Mouse (Mus musculus): ENCODE data around the gene Tbcb. TPM values are rescaled to one million over a fixed set of nuclear protein-coding genes. Genes with fewer than 3 reads are reported as not detected.
A peak's percentile ranks its signal among the peaks of the same experiment; 100 is the strongest.

Tbcb gene
- polyA plus RNA-seq, 1 experiment, result 83.3 TPM

DNA sequence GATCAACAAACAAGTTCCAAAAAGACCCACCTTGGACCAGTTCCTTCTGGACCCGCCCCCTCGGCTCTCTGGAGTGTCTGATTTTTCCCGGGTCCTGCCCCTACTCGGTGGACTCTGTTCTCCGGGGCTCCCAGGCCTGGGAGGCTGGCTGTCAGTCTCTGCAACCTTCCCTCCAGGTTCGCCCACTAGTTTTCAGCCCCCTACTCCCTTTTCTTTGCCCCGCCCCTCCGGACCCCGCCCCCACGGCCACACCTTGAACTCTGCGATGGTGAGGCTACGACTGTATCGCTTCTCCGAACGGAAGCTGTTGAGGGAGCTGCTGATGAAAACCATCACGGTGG lies 774 bp downstream of the Tbcb start:
- Histone ChIP-seq H3K27ac (ENCODE audit: insufficient read depth, low read depth, low read length) (no peak overlapping the region), H3K4me3 (ENCODE audit: insufficient read depth, low read length) (peak overlapping the region; percentile 78), H3K4me1 (ENCODE audit: control insufficient read depth, insufficient read depth, low read length) (0 out of 2 replicates have a peak, but pooled peaks cover 4% of the 10 kb centered on the region)
- TF ChIP-seq POLR2A (IDR thresholded peaks at IDR 0.05; ENCODE audit: borderline replicate concordance, low read depth, low read length), result no peak

GRCm38 (mm10) chr7:30224206-30224605 lies 7.9 kb downstream of the Tbcb start:
- TF ChIP-seq POLR2A (IDR thresholded peaks at IDR 0.05; ENCODE audit: borderline replicate concordance, low read depth, low read length) (no peak), CTCF (IDR thresholded peaks at IDR 0.05; ENCODE audit: low read depth, low read length) (no peak)
- Histone ChIP-seq H3K27ac (ENCODE audit: insufficient read depth, low read depth, low read length) (no peak overlapping the region), H3K4me3 (ENCODE audit: insufficient read depth, low read length) (no peak overlapping the region), H3K4me1 (ENCODE audit: control insufficient read depth, insufficient read depth, low read length) (peaks cover 7% of the 10 kb centered on the region)

GRCm38 (mm10) chr7:30222205-30222604 lies 9.9 kb downstream of the Tbcb start:
- Histone ChIP-seq H3K27ac (ENCODE audit: insufficient read depth, low read depth, low read length) (no peak overlapping the region), H3K4me3 (ENCODE audit: insufficient read depth, low read length) (no peak overlapping the region), H3K4me1 (ENCODE audit: control insufficient read depth, insufficient read depth, low read length) (peaks cover 12% of the 10 kb centered on the region)
- TF ChIP-seq POLR2A (IDR thresholded peaks at IDR 0.05; ENCODE audit: borderline replicate concordance, low read depth, low read length) (no peak), CTCF (IDR thresholded peaks at IDR 0.05; ENCODE audit: low read depth, low read length) (no peak)

GRCm38 (mm10) chr7:30221433-30221832 lies 10.6 kb downstream of the Tbcb start:
- TF ChIP-seq CTCF (IDR thresholded peaks at IDR 0.05; ENCODE audit: low read depth, low read length) (no peak), POLR2A (IDR thresholded peaks at IDR 0.05; ENCODE audit: borderline replicate concordance, low read depth, low read length) (no peak)
- Histone ChIP-seq H3K4me3 (ENCODE audit: insufficient read depth, low read length) (no peak overlapping the region), H3K4me1 (ENCODE audit: control insufficient read depth, insufficient read depth, low read length) (peaks cover 13% of the 10 kb centered on the region), H3K27ac (ENCODE audit: insufficient read depth, low read depth, low read length) (no peak overlapping the region)

DNA sequence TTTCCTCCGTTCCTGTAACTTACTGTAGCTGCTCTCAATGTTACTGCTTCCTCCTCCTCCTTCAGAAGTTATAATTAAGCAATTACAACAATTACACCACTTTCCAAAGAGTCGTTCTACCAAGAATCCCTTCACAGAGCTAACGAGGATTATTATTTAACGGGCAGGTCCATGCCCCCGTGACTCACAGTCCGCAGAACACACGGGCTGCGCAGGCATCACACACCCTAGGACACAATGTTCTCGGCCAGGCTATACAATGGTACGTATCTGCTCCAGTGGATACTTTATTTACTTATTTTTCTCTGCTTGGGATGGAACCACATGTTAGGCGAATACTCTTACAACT lies 12.1 kb downstream of the Tbcb start:
- Histone ChIP-seq H3K4me3 (ENCODE audit: insufficient read depth, low read length) (peak overlapping the region; percentile 36; the same call in 1 of the 2 replicates), H3K27ac (ENCODE audit: insufficient read depth, low read depth, low read length) (no peak overlapping the region), H3K4me1 (ENCODE audit: control insufficient read depth, insufficient read depth, low read length) (peaks cover 13% of the 10 kb centered on the region)
- TF ChIP-seq CTCF (IDR thresholded peaks at IDR 0.05; ENCODE audit: low read depth, low read length), result no peak
- TF ChIP-seq POLR2A (IDR thresholded peaks at IDR 0.05; ENCODE audit: borderline replicate concordance, low read depth, low read length), result no peak

DNA sequence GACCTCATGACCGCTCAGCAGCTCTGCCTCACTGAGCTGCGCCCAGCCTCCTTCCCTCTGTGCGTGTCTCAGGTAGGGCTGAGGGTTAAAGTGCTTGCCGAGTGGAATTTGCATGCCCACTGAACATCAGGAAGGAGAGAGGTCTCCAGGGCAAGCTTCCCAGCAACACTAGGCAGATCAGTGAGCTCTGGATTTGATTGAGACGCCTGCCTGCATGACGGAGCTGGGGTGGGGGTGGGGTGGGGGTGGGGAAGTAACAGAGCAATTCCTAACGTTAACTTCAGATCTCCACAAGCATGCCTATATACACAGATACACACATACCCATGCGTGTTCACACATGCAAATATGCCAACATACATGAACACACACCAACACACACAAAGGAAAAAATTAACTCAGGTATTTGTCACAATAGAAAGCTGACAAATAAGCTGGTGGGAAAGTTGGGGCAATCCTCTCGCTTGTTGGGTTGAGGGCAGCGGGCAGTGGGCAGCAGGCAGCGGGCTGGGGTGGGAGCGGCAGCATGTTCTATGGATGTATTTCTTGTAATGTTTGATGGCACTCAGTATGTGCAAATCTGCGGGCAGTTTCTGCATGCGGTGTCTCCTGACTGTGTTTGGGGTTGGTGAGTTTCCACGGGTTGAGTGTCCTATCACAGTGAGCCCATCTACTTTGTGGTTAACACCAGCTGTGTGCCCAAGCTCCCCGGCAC lies 12.6 kb downstream of the Tbcb start:
- TF ChIP-seq CTCF (IDR thresholded peaks at IDR 0.05; ENCODE audit: low read depth, low read length) (no peak), POLR2A (IDR thresholded peaks at IDR 0.05; ENCODE audit: borderline replicate concordance, low read depth, low read length) (no peak)
- H3K4me3 ChIP-seq (ENCODE audit: insufficient read depth, low read length), result peak overlapping the region; percentile 36
- H3K4me1 ChIP-seq (ENCODE audit: control insufficient read depth, insufficient read depth, low read length), result peaks cover 13% of the 10 kb centered on the region
- no peak overlapping the region for H3K27ac ChIP-seq (ENCODE audit: insufficient read depth, low read depth, low read length)

GRCm38 (mm10) chr7:30217277-30217676 lies 14.8 kb downstream of the Tbcb start:
- TF ChIP-seq POLR2A (IDR thresholded peaks at IDR 0.05; ENCODE audit: borderline replicate concordance, low read depth, low read length) (no peak), CTCF (IDR thresholded peaks at IDR 0.05; ENCODE audit: low read depth, low read length) (no peak)
- Histone ChIP-seq H3K27ac (ENCODE audit: insufficient read depth, low read depth, low read length) (no peak overlapping the region), H3K4me3 (ENCODE audit: insufficient read depth, low read length) (no peak overlapping the region), H3K4me1 (ENCODE audit: control insufficient read depth, insufficient read depth, low read length) (peaks cover 13% of the 10 kb centered on the region)

GRCm38 (mm10) chr7:30216723-30217151 lies 15.3 kb downstream of the Tbcb start:
- H3K27ac ChIP-seq (ENCODE audit: insufficient read depth, low read depth, low read length), result no peak overlapping the region
- TF ChIP-seq POLR2A (IDR thresholded peaks at IDR 0.05; ENCODE audit: borderline replicate concordance, low read depth, low read length), result no peak
- peak; percentile 78 for TF ChIP-seq CTCF (IDR thresholded peaks at IDR 0.05; ENCODE audit: low read depth, low read length)
- peaks cover 13% of the 10 kb centered on the region for H3K4me1 ChIP-seq (ENCODE audit: control insufficient read depth, insufficient read depth, low read length)
- peak overlapping the region; percentile 14; the same call in 1 of the 2 replicates for H3K4me3 ChIP-seq (ENCODE audit: insufficient read depth, low read length)

DNA sequence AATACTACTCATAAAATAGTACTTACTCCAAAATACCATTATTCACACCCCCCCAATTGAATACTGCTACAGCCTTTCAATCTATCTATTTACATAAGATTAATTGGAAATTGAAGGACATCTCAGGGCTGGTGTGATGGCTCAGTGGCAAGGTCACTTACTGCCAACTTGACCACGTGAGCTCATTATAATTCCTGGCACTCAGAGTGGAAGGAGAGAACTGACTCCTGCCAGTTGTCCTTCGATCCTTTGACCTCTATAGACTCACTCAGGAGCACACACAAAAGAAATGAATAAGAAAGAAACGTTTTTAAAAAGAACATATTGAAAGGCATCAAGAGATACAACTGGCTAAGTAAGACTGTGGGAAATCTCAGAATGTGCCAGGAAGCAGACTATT lies 16.2 kb downstream of the Tbcb start:
- no peak overlapping the region for H3K27ac ChIP-seq (ENCODE audit: insufficient read depth, low read depth, low read length)
- peaks cover 13% of the 10 kb centered on the region for H3K4me1 ChIP-seq (ENCODE audit: control insufficient read depth, insufficient read depth, low read length)
- TF ChIP-seq POLR2A (IDR thresholded peaks at IDR 0.05; ENCODE audit: borderline replicate concordance, low read depth, low read length) (no peak), CTCF (IDR thresholded peaks at IDR 0.05; ENCODE audit: low read depth, low read length) (no peak)
- H3K4me3 ChIP-seq (ENCODE audit: insufficient read depth, low read length), result no peak overlapping the region

GRCm38 (mm10) chr7:30213881-30214280 lies 18.2 kb downstream of the Tbcb start:
- Histone ChIP-seq H3K4me1 (ENCODE audit: control insufficient read depth, insufficient read depth, low read length) (peaks cover 3% of the 10 kb centered on the region), H3K27ac (ENCODE audit: insufficient read depth, low read depth, low read length) (no peak overlapping the region), H3K4me3 (ENCODE audit: insufficient read depth, low read length) (no peak overlapping the region)
- TF ChIP-seq CTCF (IDR thresholded peaks at IDR 0.05; ENCODE audit: low read depth, low read length) (no peak), POLR2A (IDR thresholded peaks at IDR 0.05; ENCODE audit: borderline replicate concordance, low read depth, low read length) (no peak)

Measured in bone marrow macrophage, adult 2 months (primary cell).